Mouse (Mus musculus) liver, embryonic 14.5 days (tissue): Measurements from ENCODE around the gene Bicd2.

Source experiments
- CTCF ChIP-seq: IDR thresholded peaks from 2 replicates; pipeline ENCODE4 v1.5.1; 2016; ENCODE audit warnings: antibody characterized with exemption, low read depth, control low read depth
- EP300 ChIP-seq: IDR thresholded peaks from 2 replicates; pipeline ENCODE4 v1.6.1; 2016; ENCODE audit warnings: antibody characterized with exemption, low read depth

DNA sequence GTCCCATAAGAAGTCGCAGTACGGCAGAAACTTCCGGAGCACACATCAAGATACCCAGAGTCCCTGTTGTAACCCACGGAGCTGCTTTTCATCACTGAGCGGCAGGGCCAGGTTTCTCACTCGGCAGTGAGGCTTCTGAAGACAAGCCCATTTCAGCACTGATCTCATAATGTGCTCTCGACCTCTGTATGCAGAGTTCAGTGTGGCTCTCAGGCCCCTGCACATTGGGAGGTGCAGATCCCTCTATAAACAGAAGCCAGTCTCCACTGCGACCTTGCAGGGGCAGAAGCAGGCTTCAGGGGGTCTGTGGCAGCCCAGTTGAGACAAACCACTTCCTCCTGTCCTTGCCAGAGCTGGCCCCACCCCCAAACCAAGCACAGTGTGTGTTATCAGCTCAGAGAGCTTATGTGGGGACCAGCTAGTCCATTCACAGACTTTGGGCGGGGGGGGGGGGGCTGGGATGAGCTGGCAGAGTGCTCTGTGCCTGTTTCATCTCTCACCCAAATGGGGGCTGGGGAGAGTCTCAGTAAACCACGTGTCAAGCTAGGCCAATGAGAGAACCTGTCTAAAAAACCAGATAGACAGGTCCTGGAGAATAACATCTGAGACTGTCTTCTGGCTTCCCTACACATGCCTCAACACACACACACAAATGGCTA, 33.9 kb upstream of the Bicd2 start:
- TF ChIP-seq CTCF (no peak), EP300 (no peak)
